ENCODE assay signal across 7 mouse cellular contexts in genomic region chr15:83563327-83563856, GRCm38 (mm10). TPM values are rescaled to one million over a fixed set of nuclear protein-coding genes. Genes with fewer than 3 reads are reported as not detected.
DNase-seq lines count a peak whose midpoint lies in the region; ATAC-seq lines count a peak whose summit lies in the region.

Gene Tspo (plus strand): TSS chr15:83563592.
Gene Mcat (minus strand): TSS chr15:83563787.

- peak within 1 kb of the TSS; percentile 54 for H3K4me3 ChIP-seq in intestine, embryonic 16.5 days (ENCODE audit: low read length)

- H3K4me2 ChIP-seq in intestine, embryonic 16.5 days (ENCODE audit: low read depth, low read length): peak within 1 kb of the TSS; percentile 92

- DNase-seq in MN1 (ENCODE audit: low spot score): peak; percentile 70
- peak; percentile 70 for DNase-seq in c-Kit-negative CD71-positive TER-119-positive erythroid progenitor cells, embryonic 14.5 days (ENCODE audit: low read depth, low spot score)
- peak; percentile 83 to 87 for DNase-seq in lung, adult 18-20 months
- peak; percentile 76 for DNase-seq in urinary bladder, postnatal 14 days (ENCODE audit: low spot score)

- WGBS in intestine, embryonic 16.5 days: under 1% methylated on average over 28 of the region's 28 CpGs

- H3K4me1 ChIP-seq in intestine, embryonic 16.5 days (ENCODE audit: control insufficient read depth, insufficient read depth, low read length): peaks cover 10% of the 10 kb centered on the region

- peak within 1 kb of the TSS; percentile 75 for H3K9ac ChIP-seq in intestine, embryonic 16.5 days (ENCODE audit: low read depth, low read length)

- H3K36me3 ChIP-seq in intestine, embryonic 16.5 days (ENCODE audit: control insufficient read depth, insufficient read depth, low read length): no peaks in the 10 kb centered on the region

- H3K9me3 ChIP-seq in intestine, embryonic 16.5 days (ENCODE audit: control insufficient read depth, low read length): no peaks in the 10 kb centered on the region

- H3K27me3 ChIP-seq in intestine, embryonic 16.5 days (replicated peaks; ENCODE audit: control insufficient read depth, insufficient read depth, low read length): no peaks in the 10 kb centered on the region

- ATAC-seq in granulocyte monocyte progenitor cell, adult 5-6 weeks (replicated peaks; ENCODE audit: poor library complexity, severe bottlenecking): peak; percentile 60
- ATAC-seq in intestine, embryonic 16.5 days: peak; percentile 80
- ATAC-seq in neutrophil, adult 5-6 weeks (ENCODE audit: extremely low read depth, insufficient number of reproducible peaks, low FRiP score, poor library complexity, severe bottlenecking): peak; percentile 30

- peak within 1 kb of the TSS; percentile 20 for H3K27ac ChIP-seq in intestine, embryonic 16.5 days (ENCODE audit: low read length)

RNA-seq across cellular contexts. Expression of gene Tspo, which starts in this region (rescaled TPM):
- total RNA-seq in granulocyte monocyte progenitor cell, adult 5-6 weeks (2014; fragmentation: Nextera tagmentation): 204 and 312 TPM in 2 replicates
- total RNA-seq in granulocyte monocyte progenitor cell, adult 5-6 weeks (2017): 119 and 155 TPM in 2 replicates
- polyA plus RNA-seq in intestine, embryonic 16.5 days (2015; fragmentation: Nextera tagmentation; extraction: Ambion mirVana): 128 and 133 TPM in 2 replicates
- total RNA-seq in neutrophil, adult 5-6 weeks (2017): 60.5 and 62.7 TPM in 2 replicates

RNA-seq across cellular contexts. Expression of gene Mcat, which starts in this region (rescaled TPM):
- 10.8 and 15.3 TPM in 2 replicates for total RNA-seq in granulocyte monocyte progenitor cell, adult 5-6 weeks (2014; fragmentation: Nextera tagmentation)
- 14.8 and 21.1 TPM in 2 replicates for total RNA-seq in granulocyte monocyte progenitor cell, adult 5-6 weeks (2017)
- 26.4 and 27.0 TPM in 2 replicates for polyA plus RNA-seq in intestine, embryonic 16.5 days (2015; fragmentation: Nextera tagmentation; extraction: Ambion mirVana)
- total RNA-seq in neutrophil, adult 5-6 weeks (2017): 10.9 and 11.3 TPM in 2 replicates

Comparison
In these comparisons a context has a peak if more than half of its experiments do, and no peak if none do; other contexts are left out.
1. Peak in every context shown above with its lines: DNase-seq, ATAC-seq, H3K4me3 ChIP-seq and H3K27ac ChIP-seq.
2. ATAC-seq: peak in every context shown above with its lines; median percentile 80 in intestine, embryonic 16.5 days; 60 in granulocyte monocyte progenitor cell, adult 5-6 weeks; 30 in neutrophil, adult 5-6 weeks.